Mouse (Mus musculus) embryonic facial prominence, embryonic 10.5 days (tissue): ENCODE measurements around the gene Map2k6. TPM values are rescaled to one million over a fixed set of nuclear protein-coding genes. Genes with fewer than 3 reads are reported as not detected.
A peak's percentile ranks its signal among the peaks of the same experiment; 100 is the strongest.

Source experiments
- DNase-seq: peaks from one replicate; pipeline ENCODE4 v3.0.0-alpha.2; 2017; ENCODE audit warnings: low spot score
- H3K27ac ChIP-seq: fragments of 300-500 bp; sonication (generic); replicated peaks from 2 replicates; pipeline ENCODE4 v1.5.1; 2016; ENCODE audit warnings: mild to moderate bottlenecking
- H3K27me3 ChIP-seq: fragments of 300-500 bp; sonication (generic); replicated peaks from 2 replicates; pipeline ENCODE4 v1.6.1; 2016; ENCODE audit warnings: low read depth, mild to moderate bottlenecking; ENCODE audit not compliant: poor library complexity, severe bottlenecking
- H3K36me3 ChIP-seq: fragments of 300-500 bp; sonication (generic); replicated peaks from 2 replicates; pipeline ENCODE4 v1.6.1; 2016; ENCODE audit warnings: mild to moderate bottlenecking, moderate library complexity
- H3K4me1 ChIP-seq: fragments of 300-500 bp; sonication (generic); 2 replicates; pipeline ENCODE4 v1.6.1; 2016
- H3K4me3 ChIP-seq: fragments of 300-500 bp; sonication (generic); 2 replicates; pipeline ENCODE4 v1.5.1; 2016; ENCODE audit warnings: mild to moderate bottlenecking, moderate library complexity
- H3K9me3 ChIP-seq: fragments of 300-500 bp; sonication (generic); 2 replicates; pipeline ENCODE4 v1.6.1; 2016; ENCODE audit warnings: mild to moderate bottlenecking
- WGBS: fragments of 180-500 bp; shearing (Covaris S2); methylation state at CpG from one replicate; pipeline ENCODE4 v1.1.7; 2016; 5-methylcytosine and 5-hydroxymethylcytosine counted together
- polyA plus RNA-seq: library from polyadenylated mRNA; unstranded; fragments of >200 nt; fragmentation: Nextera tagmentation; extraction: Ambion mirVana; gene quantifications from 2 replicates; pipeline ENCODE4 v1.2.1, GENCODE M21; 2016

The Map2k6 gene
- polyA plus RNA-seq, 1 experiment from 2014 or later: 46.4 TPM

DNA sequence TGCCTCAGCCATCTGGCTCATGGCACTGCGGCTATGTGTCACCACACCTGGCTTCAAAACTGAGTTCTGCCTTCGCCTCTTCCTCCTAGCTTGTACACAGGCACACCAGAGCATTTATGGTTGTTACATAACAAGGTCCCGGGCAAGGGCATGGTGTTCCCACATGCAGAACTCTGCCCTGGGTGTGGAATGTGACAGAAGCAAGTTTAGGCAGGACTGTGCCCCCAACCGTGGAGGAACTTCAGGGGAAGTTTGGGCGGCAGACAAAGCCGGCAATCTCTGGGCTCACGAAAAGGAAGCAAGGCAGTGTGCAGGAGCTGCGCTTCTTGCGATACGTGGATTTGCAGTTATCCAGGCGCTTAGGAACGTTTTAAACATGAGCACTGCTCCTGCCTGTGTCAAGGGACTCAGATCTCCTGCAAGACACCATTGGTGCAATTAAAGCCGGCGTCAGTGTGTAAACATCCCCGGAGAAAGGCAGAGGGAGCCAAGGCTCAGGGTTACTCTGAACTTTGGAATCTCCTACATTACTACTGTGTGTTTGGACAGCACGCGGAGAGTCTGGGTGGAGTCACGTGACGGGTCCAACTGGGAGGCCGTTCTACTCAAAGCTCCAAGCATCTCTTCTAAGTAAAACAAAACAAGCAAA lies 19.1 kb upstream of the Map2k6 start:
- DNase-seq: peak; percentile 71
- peaks cover 12% of the 10 kb centered on the region for H3K4me1 ChIP-seq
- no peaks in the 10 kb centered on the region for H3K27me3 ChIP-seq
- H3K36me3 ChIP-seq: no peaks in the 10 kb centered on the region
- peak overlapping the region; percentile 60 for H3K27ac ChIP-seq
- H3K4me3 ChIP-seq: peak overlapping the region; percentile 54
- 13% methylated on average over 20 of the region's 20 CpGs for WGBS
- H3K9me3 ChIP-seq: no peaks in the 10 kb centered on the region

DNA sequence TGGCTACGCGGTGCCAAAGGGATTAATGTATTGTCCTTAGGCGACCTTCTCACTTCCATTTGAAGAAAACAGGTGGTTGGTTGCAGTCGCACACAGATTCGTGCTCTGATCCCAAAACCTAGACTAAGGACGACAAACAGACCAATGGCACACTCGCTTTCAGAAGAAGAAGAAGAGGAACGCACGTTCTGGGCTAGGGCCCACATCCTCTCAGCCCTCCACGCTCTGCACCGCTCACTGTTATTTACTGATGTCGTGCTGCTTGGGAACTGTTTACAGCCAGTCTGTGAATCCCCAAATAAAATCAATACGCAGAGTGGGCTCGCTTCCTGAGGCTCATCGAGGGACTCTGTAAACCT lies 18.6 kb upstream of the Map2k6 start:
- no peaks in the 10 kb centered on the region for H3K27me3 ChIP-seq
- no peak for DNase-seq
- peak overlapping the region; percentile 60 for H3K27ac ChIP-seq
- H3K4me3 ChIP-seq: peak overlapping the region; percentile 54
- WGBS: 28% methylated on average over 15 of the region's 15 CpGs
- H3K9me3 ChIP-seq: no peaks in the 10 kb centered on the region
- peaks cover 12% of the 10 kb centered on the region for H3K4me1 ChIP-seq
- no peaks in the 10 kb centered on the region for H3K36me3 ChIP-seq

DNA sequence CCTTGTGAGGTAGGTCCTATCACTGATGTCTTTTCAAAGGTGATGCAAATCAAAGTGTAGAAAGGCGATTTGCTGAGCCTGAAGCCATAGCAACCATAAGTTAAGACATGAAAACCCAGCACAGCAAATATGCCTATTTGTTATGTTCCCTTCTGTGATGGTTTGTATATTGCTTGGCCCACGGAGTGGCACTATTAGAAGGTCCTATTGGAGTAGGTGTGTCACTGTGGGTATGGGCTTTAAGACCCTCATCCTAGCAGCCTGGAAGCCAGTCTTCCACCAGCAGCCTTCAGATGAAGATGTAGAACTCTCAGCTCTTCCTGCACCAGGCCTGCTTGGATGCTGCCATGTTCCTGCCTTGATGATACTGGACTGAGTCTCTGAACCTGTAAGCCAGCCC lies 13.4 kb upstream of the Map2k6 start:
- 86% methylated on average over 2 of the region's 2 CpGs for WGBS
- H3K9me3 ChIP-seq: no peaks in the 10 kb centered on the region
- no peaks in the 10 kb centered on the region for H3K27me3 ChIP-seq

DNA sequence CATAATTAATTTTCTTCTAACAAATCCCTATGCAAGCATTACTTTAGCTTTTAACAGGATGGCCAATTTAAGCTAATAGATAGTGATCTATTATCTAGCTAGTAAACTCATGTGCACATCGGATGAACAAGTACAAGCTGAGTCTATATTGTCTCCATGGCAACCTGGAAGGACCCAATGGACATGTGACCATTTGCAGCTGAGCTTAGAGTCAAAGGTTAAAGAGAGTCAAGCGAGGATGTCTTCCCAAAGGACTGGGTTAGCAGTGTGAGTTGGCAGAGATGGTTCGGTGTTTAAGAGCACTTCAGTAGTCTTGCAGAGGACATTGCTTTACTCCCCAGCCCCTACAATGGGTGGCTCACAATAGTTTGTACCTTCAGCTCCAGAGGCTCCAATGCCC lies 6.2 kb upstream of the Map2k6 start:
- Histone ChIP-seq H3K4me3 (no peak overlapping the region), H3K27me3 (peaks cover 15% of the 10 kb centered on the region), H3K27ac (no peak overlapping the region), H3K4me1 (peaks cover 14% of the 10 kb centered on the region), H3K36me3 (no peaks in the 10 kb centered on the region), H3K9me3 (no peaks in the 10 kb centered on the region)
- no peak for DNase-seq
- WGBS: 69% methylated on average over 3 of the region's 3 CpGs

More for the DNA sequence above, 13.4 kb upstream of the Map2k6 start:
- Histone ChIP-seq H3K36me3 (no peaks in the 10 kb centered on the region), H3K4me3 (no peak overlapping the region), H3K27ac (no peak overlapping the region), H3K4me1 (peaks cover under 1% of the 10 kb centered on the region)
- no peak for DNase-seq

DNA sequence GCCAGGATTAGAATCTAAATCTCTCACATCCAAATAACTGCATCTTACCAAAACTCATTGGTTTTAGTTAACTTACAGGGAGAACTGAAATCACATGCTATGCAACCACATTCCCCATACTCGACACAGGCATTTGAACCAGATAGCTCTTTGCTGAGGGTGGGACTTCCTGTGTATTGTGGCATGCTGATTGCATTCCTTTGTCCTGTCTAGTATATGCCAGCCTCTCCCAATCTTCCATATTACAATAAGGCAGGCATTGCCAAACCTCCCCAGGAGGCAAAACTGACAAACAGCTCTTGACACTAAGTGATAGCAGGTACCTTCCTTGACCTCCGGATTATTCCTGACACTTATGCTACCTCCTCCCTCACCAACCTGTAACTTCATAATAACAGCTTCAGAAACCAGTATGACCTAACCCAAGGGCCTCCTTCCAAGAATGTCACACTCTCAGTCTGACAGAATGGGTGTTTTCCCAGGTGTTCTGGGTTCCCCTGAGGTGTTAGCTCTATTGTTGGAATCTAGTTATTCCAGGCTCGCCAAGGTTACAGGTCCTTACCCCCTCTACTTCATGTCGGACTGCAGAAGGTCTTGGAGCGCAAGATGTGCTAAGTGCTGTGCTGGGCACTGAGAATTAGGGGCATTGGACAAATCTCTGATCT lies 4.0 kb upstream of the Map2k6 start:
- Histone ChIP-seq H3K36me3 (no peaks in the 10 kb centered on the region), H3K27ac (no peak overlapping the region), H3K27me3 (peaks cover 17% of the 10 kb centered on the region), H3K9me3 (no peaks in the 10 kb centered on the region), H3K4me3 (no peak overlapping the region), H3K4me1 (peaks cover 14% of the 10 kb centered on the region)
- 87% methylated on average over 5 of the region's 5 CpGs for WGBS
- no peak for DNase-seq

DNA sequence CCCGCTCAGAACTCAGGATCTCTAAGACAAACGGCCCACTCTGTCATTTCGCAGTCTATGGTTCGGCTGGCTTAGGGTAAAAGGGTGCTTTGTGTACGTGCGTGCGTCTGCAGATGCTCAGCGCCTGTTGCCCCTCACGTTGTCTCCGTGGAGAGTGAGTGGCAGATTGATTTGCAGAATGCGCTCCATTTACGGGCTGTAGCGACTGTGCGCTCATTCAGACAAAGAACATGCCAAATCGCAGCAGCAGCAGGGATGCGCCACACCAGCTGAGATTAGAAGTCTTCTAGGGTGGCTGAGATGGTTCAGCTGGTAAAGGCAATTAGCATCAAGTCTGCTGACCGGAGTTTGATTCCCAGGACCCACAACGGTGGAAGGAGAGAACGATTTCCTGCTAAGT lies 2.8 kb upstream of the Map2k6 start:
- no peaks in the 10 kb centered on the region for H3K36me3 ChIP-seq
- peaks cover 22% of the 10 kb centered on the region for H3K4me1 ChIP-seq
- WGBS: 39% methylated on average over 19 of the region's 19 CpGs
- peak; percentile 30 for DNase-seq
- H3K27me3 ChIP-seq: peaks cover 17% of the 10 kb centered on the region
- no peaks in the 10 kb centered on the region for H3K9me3 ChIP-seq
- peak overlapping the region; percentile 37 for H3K4me3 ChIP-seq
- H3K27ac ChIP-seq: no peak overlapping the region; the same call in 1 of the 2 replicates

DNA sequence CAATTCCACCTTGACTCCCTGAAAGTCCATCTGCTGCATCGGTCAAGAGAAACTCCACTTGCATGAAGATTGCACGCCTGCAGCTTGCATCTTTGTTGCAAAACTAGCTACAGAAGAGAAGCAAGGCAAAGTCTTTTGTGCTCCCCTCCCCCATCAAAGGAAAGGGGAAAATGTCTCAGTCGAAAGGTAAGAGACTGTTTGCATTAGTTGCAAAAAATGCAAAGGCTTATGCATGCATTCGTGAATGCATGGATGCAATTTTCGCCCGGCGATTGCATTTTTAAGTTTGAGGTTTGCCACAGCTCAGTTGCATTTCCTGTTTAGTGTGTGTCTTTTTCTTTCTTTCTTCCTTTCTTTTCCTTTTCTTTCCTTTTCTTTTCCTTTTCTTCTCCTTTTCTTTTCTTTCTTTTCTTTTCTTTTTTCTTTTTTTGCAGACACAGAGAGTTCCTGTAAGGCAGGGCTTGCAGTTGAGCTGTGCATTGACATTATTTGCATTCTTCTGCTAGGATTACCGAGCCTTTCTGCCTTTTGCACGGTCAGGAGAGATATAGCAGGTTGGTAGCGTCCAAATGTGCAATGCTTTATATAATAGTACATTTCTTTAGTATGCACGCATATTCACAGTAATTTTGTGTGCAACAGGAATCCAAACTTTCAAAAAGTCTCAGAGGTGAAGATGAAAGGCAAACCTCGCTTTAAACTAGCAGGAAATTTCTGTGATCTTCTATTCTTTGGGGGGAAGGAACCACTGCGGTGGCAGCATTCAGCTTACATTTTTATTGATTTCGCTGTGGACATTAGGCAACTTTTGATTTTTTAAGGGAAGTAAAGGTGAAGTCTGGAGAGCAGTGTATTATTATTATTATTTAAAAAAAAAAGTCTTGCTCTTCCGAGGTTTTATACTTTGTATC lies 573 bp downstream of the Map2k6 start:
- 12% methylated on average over 15 of the region's 15 CpGs for WGBS
- peak overlapping the region; percentile 88 for H3K27ac ChIP-seq
- DNase-seq: no peak
- H3K36me3 ChIP-seq: peaks cover 7% of the 10 kb centered on the region
- H3K4me1 ChIP-seq: peaks cover 39% of the 10 kb centered on the region
- H3K4me3 ChIP-seq: peak overlapping the region; percentile 74
- no peaks in the 10 kb centered on the region for H3K9me3 ChIP-seq
- H3K27me3 ChIP-seq: peaks cover 17% of the 10 kb centered on the region

DNA sequence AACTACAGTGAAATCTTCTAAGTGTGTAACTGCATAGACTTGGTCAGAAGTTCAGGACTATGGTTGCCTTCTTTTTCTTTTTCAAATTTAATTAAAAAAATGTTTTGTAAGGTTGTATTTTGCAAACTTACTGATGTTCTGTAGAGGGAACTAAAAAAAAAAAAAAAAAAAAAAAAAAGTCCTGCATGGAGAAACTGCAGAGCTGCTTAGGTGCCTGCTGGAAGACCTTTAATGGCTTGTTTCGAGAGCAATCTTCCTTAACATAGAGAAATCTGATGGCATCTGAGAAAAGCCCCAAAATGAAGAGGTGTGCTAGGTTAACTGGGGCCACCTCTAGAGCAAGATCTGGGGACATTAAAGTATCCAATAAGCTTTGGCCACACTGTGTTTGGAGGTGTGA lies 1.4 kb downstream of the Map2k6 start:
- H3K27ac ChIP-seq: peak overlapping the region; percentile 88; the same call in 1 of the 2 replicates
- DNase-seq: no peak
- H3K4me3 ChIP-seq: peak overlapping the region; percentile 74
- H3K4me1 ChIP-seq: peaks cover 39% of the 10 kb centered on the region
- peaks cover 11% of the 10 kb centered on the region for H3K27me3 ChIP-seq
- no peaks in the 10 kb centered on the region for H3K9me3 ChIP-seq
- WGBS: 51% methylated on average over 1 of the region's 1 CpGs
- peaks cover 7% of the 10 kb centered on the region for H3K36me3 ChIP-seq

DNA sequence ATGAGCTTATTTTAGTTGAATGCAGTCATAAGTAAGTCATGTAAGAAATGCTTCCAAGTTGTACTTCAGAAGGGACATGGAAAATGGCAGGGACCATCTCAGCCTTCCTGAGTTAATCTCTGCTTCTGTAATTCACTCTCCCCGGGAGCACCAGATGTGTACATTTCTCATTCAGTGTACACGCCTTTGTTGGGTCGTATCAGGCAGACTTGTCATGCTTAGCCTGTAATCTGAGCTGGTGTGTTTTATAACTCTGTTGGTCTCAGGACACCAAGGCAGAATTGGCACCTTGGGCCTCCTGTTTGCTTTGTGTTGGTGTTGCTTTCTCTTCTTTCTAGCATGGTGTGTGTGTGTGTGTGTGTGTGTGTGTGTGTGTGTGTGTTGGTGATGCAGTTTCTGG lies 3.7 kb downstream of the Map2k6 start:
- Histone ChIP-seq H3K27me3 (peaks cover 3% of the 10 kb centered on the region; the same call in 1 of the 2 replicates), H3K4me3 (no peak overlapping the region), H3K9me3 (no peaks in the 10 kb centered on the region), H3K36me3 (peaks cover 17% of the 10 kb centered on the region), H3K27ac (no peak overlapping the region), H3K4me1 (peaks cover 25% of the 10 kb centered on the region)
- WGBS: 49% methylated on average over 3 of the region's 3 CpGs
- DNase-seq: no peak

DNA sequence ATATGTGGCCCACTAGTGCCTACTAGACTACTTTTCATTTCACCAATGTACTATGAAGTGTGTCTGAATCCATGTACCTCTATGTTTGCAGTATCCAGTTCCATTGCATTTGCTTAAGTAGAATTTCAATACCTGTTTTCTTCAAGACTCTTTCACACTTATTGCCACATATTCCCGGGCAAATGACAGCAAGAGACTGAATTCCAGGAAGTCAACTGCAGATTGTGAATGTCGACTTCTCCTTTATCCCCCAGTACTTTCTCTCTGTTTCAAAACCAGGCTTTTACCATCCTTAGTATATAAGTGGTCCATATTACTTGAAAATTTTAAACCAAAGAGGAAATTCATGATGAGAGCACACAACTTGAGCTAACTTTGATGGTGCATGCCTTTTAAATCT lies 4.7 kb downstream of the Map2k6 start:
- Histone ChIP-seq H3K4me3 (no peak overlapping the region), H3K4me1 (peaks cover 25% of the 10 kb centered on the region), H3K27ac (no peak overlapping the region), H3K9me3 (no peaks in the 10 kb centered on the region), H3K36me3 (peaks cover 22% of the 10 kb centered on the region), H3K27me3 (no peaks in the 10 kb centered on the region)
- no peak for DNase-seq
- 86% methylated on average over 2 of the region's 2 CpGs for WGBS

DNA sequence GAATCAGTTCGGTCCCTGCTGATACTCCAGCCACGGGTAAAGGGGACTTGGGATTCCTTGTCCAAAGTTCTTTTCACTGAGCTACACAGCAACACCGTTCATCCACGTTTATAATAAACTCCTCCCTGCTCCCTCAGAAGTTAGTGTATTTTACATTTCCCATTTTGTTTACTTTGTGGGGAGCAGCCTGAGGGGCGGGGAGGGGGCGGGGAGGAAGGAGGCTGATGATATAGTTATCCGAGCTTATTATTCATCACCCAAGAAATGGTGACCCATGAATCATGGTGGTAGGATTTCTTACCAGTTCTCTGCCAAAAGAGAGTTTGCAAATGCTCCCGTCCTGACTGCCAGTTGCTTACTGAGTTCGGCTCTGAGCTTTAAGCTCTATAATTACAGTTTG lies 6.7 kb downstream of the Map2k6 start:
- peaks cover 33% of the 10 kb centered on the region for H3K36me3 ChIP-seq
- 79% methylated on average over 9 of the region's 9 CpGs for WGBS
- no peak for DNase-seq
- no peaks in the 10 kb centered on the region for H3K27me3 ChIP-seq
- H3K4me1 ChIP-seq: peaks cover 22% of the 10 kb centered on the region
- no peaks in the 10 kb centered on the region for H3K9me3 ChIP-seq
- H3K4me3 ChIP-seq: no peak overlapping the region
- H3K27ac ChIP-seq: no peak overlapping the region

DNA sequence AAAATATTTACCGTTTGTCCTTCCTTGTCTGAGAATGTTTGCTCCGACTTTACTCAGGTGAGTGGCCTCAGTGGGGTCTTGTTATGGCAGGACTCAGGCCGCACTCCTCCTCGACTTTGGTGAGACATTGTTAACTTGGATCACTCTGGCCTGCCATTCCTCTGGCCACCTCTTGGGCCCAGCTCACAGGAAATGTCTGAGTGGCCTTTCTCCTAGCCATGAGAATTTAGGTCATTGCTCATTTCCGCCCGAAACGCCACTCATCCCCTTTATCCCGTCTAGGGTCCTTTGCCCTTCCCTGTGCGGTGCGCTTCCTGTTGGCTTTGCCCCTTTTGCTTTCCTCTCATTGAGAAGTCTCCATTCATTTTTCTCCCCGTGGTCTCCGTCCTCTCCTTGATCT lies 10.2 kb downstream of the Map2k6 start:
- Histone ChIP-seq H3K36me3 (peaks cover 40% of the 10 kb centered on the region), H3K4me1 (no peaks in the 10 kb centered on the region), H3K27me3 (no peaks in the 10 kb centered on the region), H3K4me3 (no peak overlapping the region), H3K9me3 (no peaks in the 10 kb centered on the region), H3K27ac (no peak overlapping the region)
- WGBS: 90% methylated on average over 12 of the region's 12 CpGs
- DNase-seq: no peak
